Mouse (Mus musculus) CH12.LX (cell line): ENCODE results near the gene Hist1h2bc. TPM values are rescaled to one million over a fixed set of nuclear protein-coding genes. Genes with fewer than 3 reads are reported as not detected.

ENCODE experiments used
- DNase-seq: peaks from one replicate; pipeline ENCODE4 v3.0.0-alpha.2; 2013; ENCODE audit errors: extremely low read depth
- H3K27ac ChIP-seq: 2 replicates; pipeline ENCODE4 v1.5.1; 2012; ENCODE audit warnings: low read depth, mild to moderate bottlenecking, control low read depth, moderate library complexity; ENCODE audit not compliant: insufficient read depth
- H3K27me3 ChIP-seq: replicated peaks from 2 replicates; pipeline ENCODE3; 2012; ENCODE audit warnings: inconsistent platforms
- H3K36me3 ChIP-seq, 2 experiments: replicated peaks in 1 of 2; 2 replicates each; pipeline versions ENCODE3 to v1.6.1; 2012; ENCODE audit warnings: inconsistent platforms in 1 of 2, low read length in 1 of 2, mild to moderate bottlenecking in 1 of 2, mixed read lengths in 1 of 2, moderate library complexity in 1 of 2; ENCODE audit not compliant: control insufficient read depth in 1 of 2, insufficient read depth in 1 of 2
- H3K4me1 ChIP-seq, 2 experiments: 2 replicates each; pipeline ENCODE4 v1.6.1; 2012; ENCODE audit warnings: inconsistent platforms in 1 of 2, moderate library complexity in 1 of 2; ENCODE audit not compliant: insufficient read depth in 2 of 2, control insufficient read depth in 1 of 2
- H3K4me2 ChIP-seq: 2 replicates; pipeline ENCODE4 v1.6.1; 2012; ENCODE audit warnings: low read depth, mild to moderate bottlenecking, control low read depth; ENCODE audit not compliant: poor library complexity, insufficient read depth, severe bottlenecking
- H3K4me3 ChIP-seq, 3 experiments: fragments of 150-350 bp in 1 of 3; sonication (generic) in 1 of 3; replicated peaks in 1 of 3; 2 replicates each; pipeline versions ENCODE3 to v1.5.1; 2011 to 2012; ENCODE audit warnings: low read depth in 2 of 3, low read length in 2 of 3, mild to moderate bottlenecking in 2 of 3, moderate library complexity in 2 of 3, control low read depth in 1 of 3, improper control_type of control experiment in 1 of 3, inconsistent platforms in 1 of 3, mixed read lengths in 1 of 3; ENCODE audit not compliant: poor library complexity in 1 of 3
- H3K79me2 ChIP-seq: replicated peaks from 2 replicates; pipeline ENCODE4 v1.6.1; 2012; ENCODE audit warnings: mild to moderate bottlenecking, moderate library complexity; ENCODE audit not compliant: control insufficient read depth, poor library complexity, insufficient read depth, severe bottlenecking; ENCODE audit errors: extremely low read depth
- H3K9ac ChIP-seq: 2 replicates; pipeline ENCODE4 v1.6.1; 2012; ENCODE audit warnings: low read depth, mild to moderate bottlenecking, control low read depth, moderate library complexity; ENCODE audit not compliant: insufficient read depth
- H3K9me3 ChIP-seq: replicated peaks from 2 replicates; pipeline ENCODE3; 2012; ENCODE audit warnings: low read length, inconsistent platforms, mixed read lengths
- CHD1 ChIP-seq: IDR thresholded peaks from 2 replicates; pipeline ENCODE4 v1.6.1; 2012; ENCODE audit warnings: low read depth, low read length, improper control_type of control experiment, inconsistent platforms
- E2F4 ChIP-seq: IDR thresholded peaks from 2 replicates; pipeline ENCODE4 v1.6.1; 2011; ENCODE audit warnings: low read depth, low read length, improper control_type of control experiment; ENCODE audit not compliant: insufficient replicate concordance
- GABPA ChIP-seq: IDR thresholded peaks from 2 replicates; pipeline ENCODE4 v1.6.1; 2012; ENCODE audit warnings: low read depth, low read length, improper control_type of control experiment, inconsistent platforms; ENCODE audit not compliant: insufficient replicate concordance
- HCFC1 ChIP-seq: IDR thresholded peaks from 2 replicates; pipeline ENCODE4 v1.6.1; 2012; ENCODE audit warnings: low read depth, mild to moderate bottlenecking, inconsistent platforms, low read length, improper control_type of control experiment
- MAZ ChIP-seq: IDR thresholded peaks from 2 replicates; pipeline ENCODE4 v1.6.1; 2012; ENCODE audit warnings: low read depth, mild to moderate bottlenecking, inconsistent platforms, low read length, improper control_type of control experiment, moderate library complexity
- MEF2A ChIP-seq: IDR thresholded peaks from 2 replicates; pipeline ENCODE4 v1.6.1; 2014; ENCODE audit warnings: low read depth, mild to moderate bottlenecking, inconsistent platforms, low read length, improper control_type of control experiment, borderline replicate concordance
- MXI1 ChIP-seq: IDR thresholded peaks from 2 replicates; pipeline ENCODE4 v1.6.1; 2011; ENCODE audit warnings: mild to moderate bottlenecking, low read depth, low read length, improper control_type of control experiment
- NELFE ChIP-seq: IDR thresholded peaks from 2 replicates; pipeline ENCODE4 v1.6.1; 2011; ENCODE audit warnings: low read depth, low read length, improper control_type of control experiment
- PAX5 ChIP-seq: IDR thresholded peaks from 2 replicates; pipeline ENCODE4 v1.6.1; 2012; ENCODE audit warnings: low read length, inconsistent platforms, mixed read lengths
- USF1 ChIP-seq: IDR thresholded peaks from 2 replicates; pipeline ENCODE4 v1.6.1; 2014; ENCODE audit warnings: low read depth, mild to moderate bottlenecking, inconsistent platforms, low read length, improper control_type of control experiment
- ZKSCAN1 ChIP-seq: IDR thresholded peaks from 2 replicates; pipeline ENCODE4 v1.6.1; 2012; ENCODE audit warnings: low read depth, inconsistent platforms, low read length, improper control_type of control experiment, borderline replicate concordance
- dilution Hi-C: fragments of 300-500 bp; cut with MboI; formaldehyde crosslinking; loops from 2 replicates; pipeline ENCODE4 v1.14.3; 2020; ENCODE audit warnings: low sequenced_read_pairs; ENCODE audit not compliant: extremely low pct_unique_long_range_greater_than_20kb, extremely low pct_ligation_motif_present
- in situ Hi-C: fragments of 300-500 bp; cut with MboI; formaldehyde crosslinking; loops from 3 replicates; pipeline ENCODE4 v1.14.3; 2019; ENCODE audit warnings: low sequenced_read_pairs, low pct_ligation_motif_present, low pct_unique_long_range_greater_than_20kb, mixed read lengths
- polyA plus RNA-seq: library from polyadenylated mRNA; unstranded; fragments of >175 nt; gene quantifications from 2 replicates; pipeline ENCODE4 v1.2.1, GENCODE M21; 2012; ENCODE audit warnings: low read depth; ENCODE audit not compliant: insufficient read length
- total RNA-seq, 2 experiments: library from RNA; depleted of rRNA; stranded (reverse); fragments of 300-350 nt in 1 of 2; fragments of >200 nt in 1 of 2; gene quantifications; 2 replicates each; pipeline ENCODE4 v1.2.3; 2012 to 2014

The Hist1h2bc gene
- total and polyA plus RNA-seq, 3 experiments = 2.2 to 436 (median 17.4) TPM

GRCm38 (mm10) chr13:23740256-23740840 lies 56.3 kb downstream of the Hist1h2bc start:
- peaks cover 3 to 29% of the 10 kb centered on the region in 2 experiments; a peak in 3 of 4 replicates for H3K4me1 ChIP-seq
- no peaks in the 10 kb centered on the region for H3K36me3 ChIP-seq
- H3K79me2 ChIP-seq = no peaks in the 10 kb centered on the region
- peak overlapping the region; percentile 95 for H3K27ac ChIP-seq
- H3K4me2 ChIP-seq = peak overlapping the region; percentile 84
- in situ Hi-C loops = no loop called here
- no peaks in the 10 kb centered on the region for H3K9me3 ChIP-seq
- H3K27me3 ChIP-seq = no peaks in the 10 kb centered on the region
- H3K4me3 ChIP-seq = peak overlapping the region; percentile 54 to 74 (median 54)
- DNase-seq = no peak
- TF ChIP-seq HCFC1 = no peak
- peak; percentile 11; the same call in 1 of the 2 replicates for TF ChIP-seq NELFE
- dilution Hi-C loops = loop anchor here (10.0 kb wide), 1 partner anchor 46 kb away; the partner anchor contains the start of genes Hist1h1t and Hist1h4c
- H3K9ac ChIP-seq = peak overlapping the region; percentile 100

- peak overlapping the region; percentile 57; the same call in 1 of the 2 replicates for H3K27ac ChIP-seq
- H3K4me1 ChIP-seq = peaks cover 3 to 29% of the 10 kb centered on the region in 2 experiments; a peak in 3 of 4 replicates
- dilution Hi-C loops (loop anchor here (10.0 kb wide), 1 partner anchor 46 kb away; the partner anchor contains the start of genes Hist1h1t and Hist1h4c), in situ Hi-C loops (no loop called here)
- H3K9me3 ChIP-seq = no peaks in the 10 kb centered on the region
- H3K4me3 ChIP-seq = peak overlapping the region in 2 of 3 experiments; percentile 30 to 54
- TF ChIP-seq HCFC1 (0 out of 2 replicates have a peak, but pooled peaks have one; percentile 25), USF1 (no peak), GABPA (no peak), NELFE (no peak; the same call in 1 of the 2 replicates), CHD1 (peak; percentile 58; the same call in 1 of the 2 replicates), MXI1 (no peak), E2F4 (no peak), PAX5 (no peak), MAZ (0 out of 2 replicates have a peak, but pooled peaks have one; percentile 26)
- peak overlapping the region; percentile 100 for H3K9ac ChIP-seq
- H3K4me2 ChIP-seq = peak overlapping the region; percentile 84
- no peaks in the 10 kb centered on the region for H3K27me3 ChIP-seq
- H3K79me2 ChIP-seq = no peaks in the 10 kb centered on the region
- H3K36me3 ChIP-seq = no peaks in the 10 kb centered on the region
- peak; percentile 46 for DNase-seq
Observed at GRCm38 (mm10) chr13:23740910-23741309, 56.9 kb downstream of the Hist1h2bc start.

- Histone ChIP-seq H3K4me1 (peaks cover 3 to 29% of the 10 kb centered on the region in 2 experiments; a peak in 3 of 4 replicates), H3K79me2 (no peaks in the 10 kb centered on the region), H3K9me3 (no peaks in the 10 kb centered on the region), H3K4me2 (peak overlapping the region; percentile 71), H3K27me3 (no peaks in the 10 kb centered on the region), H3K27ac (0 out of 2 replicates have a peak overlapping the region, but pooled peaks have one; percentile 10), H3K4me3 (no peak overlapping the region), H3K9ac (peak overlapping the region; percentile 69), H3K36me3 (no peaks in the 10 kb centered on the region)
- DNase-seq = peak; percentile 40
- in situ Hi-C loops (no loop called here), dilution Hi-C loops (loop anchor here (10.0 kb wide), 1 partner anchor 47 kb away; the partner anchor contains the start of genes Hist1h1t and Hist1h4c)
- no peak for TF ChIP-seq ZKSCAN1
- TF ChIP-seq MEF2A = peak; percentile 49; the same call in 1 of the 2 replicates
Observed at GRCm38 (mm10) chr13:23742007-23742406, 58.0 kb downstream of the Hist1h2bc start.

Other genes with a start within 250 kb of the Hist1h2bc start
Only the 20 nearest of the 37 such genes appear.
- gene Hist1h2bf, start 110.0 kb upstream of the Hist1h2bc start, total RNA-seq (2012; rRNA removed) = 1,243 and 1,273 TPM in 2 replicates
- 28.3 and 50.8 TPM in 2 replicates for gene Hist1h2bf, start 110.0 kb upstream of the Hist1h2bc start, total RNA-seq (2014; rRNA removed)
- gene Hist1h2bf, start 110.0 kb upstream of the Hist1h2bc start, polyA plus RNA-seq = 1.7 TPM in 1 of 2 replicates, not detected in the other
- 744 and 796 TPM in 2 replicates for gene Hist1h2ad, start 109.8 kb upstream of the Hist1h2bc start, total RNA-seq (2012; rRNA removed)
- 9.1 and 13.2 TPM in 2 replicates for gene Hist1h2ad, start 109.8 kb upstream of the Hist1h2bc start, total RNA-seq (2014; rRNA removed)
- gene Hist1h2ad, start 109.8 kb upstream of the Hist1h2bc start, polyA plus RNA-seq = 0.53 TPM in 1 of 2 replicates, not detected in the other
- gene Hist1h3d, start 108.4 kb upstream of the Hist1h2bc start, total RNA-seq (2012; rRNA removed) = 164 and 182 TPM in 2 replicates
- gene Hist1h3d, start 108.4 kb upstream of the Hist1h2bc start, total RNA-seq (2014; rRNA removed) = 10.3 and 13.5 TPM in 2 replicates
- gene Hist1h3d, start 108.4 kb upstream of the Hist1h2bc start, polyA plus RNA-seq = 0.65 and 0.94 TPM in 2 replicates
- 1,558 and 1,831 TPM in 2 replicates for gene Hist1h4d, start 102.6 kb upstream of the Hist1h2bc start, total RNA-seq (2012; rRNA removed)
- gene Hist1h4d, start 102.6 kb upstream of the Hist1h2bc start, total RNA-seq (2014; rRNA removed) = 13.8 and 27.7 TPM in 2 replicates
- 2.4 and 6.7 TPM in 2 replicates for gene Hist1h4d, start 102.6 kb upstream of the Hist1h2bc start, polyA plus RNA-seq
- gene Hist1h2be, start 63.1 kb upstream of the Hist1h2bc start, total RNA-seq (2012; rRNA removed) = 268 and 282 TPM in 2 replicates
- gene Hist1h2be, start 63.1 kb upstream of the Hist1h2bc start, total RNA-seq (2014; rRNA removed) = 3.4 and 4.7 TPM in 2 replicates
- 0.57 and 0.70 TPM in 2 replicates for gene Hist1h2be, start 63.1 kb upstream of the Hist1h2bc start, polyA plus RNA-seq
- 486 and 504 TPM in 2 replicates for gene Hist1h1e, start 61.6 kb upstream of the Hist1h2bc start, total RNA-seq (2012; rRNA removed)
- 12.2 and 18.3 TPM in 2 replicates for gene Hist1h1e, start 61.6 kb upstream of the Hist1h2bc start, total RNA-seq (2014; rRNA removed)
- 1.5 and 1.9 TPM in 2 replicates for gene Hist1h1e, start 61.6 kb upstream of the Hist1h2bc start, polyA plus RNA-seq
- 114 and 122 TPM in 2 replicates for gene Hist1h2ac, start 251 bp upstream of the Hist1h2bc start, total RNA-seq (2012; rRNA removed)
- 0.96 and 0.97 TPM in 2 replicates for gene Hist1h2ac, start 251 bp upstream of the Hist1h2bc start, total RNA-seq (2014; rRNA removed)
- gene Hist1h2ac, start 251 bp upstream of the Hist1h2bc start, polyA plus RNA-seq = 0.14 TPM in 1 of 2 replicates, not detected in the other
- 0.38 and 0.76 TPM in 2 replicates for gene Hist1h1t, start 11.6 kb downstream of the Hist1h2bc start, total RNA-seq (2012; rRNA removed)
- gene Hist1h1t, start 11.6 kb downstream of the Hist1h2bc start, total RNA-seq (2014; rRNA removed) = not detected in 2 replicates
- not detected in 2 replicates for gene Hist1h1t, start 11.6 kb downstream of the Hist1h2bc start, polyA plus RNA-seq
- 1,176 and 1,374 TPM in 2 replicates for gene Hist1h4c, start 14.3 kb downstream of the Hist1h2bc start, total RNA-seq (2012; rRNA removed)
- 3.9 and 6.9 TPM in 2 replicates for gene Hist1h4c, start 14.3 kb downstream of the Hist1h2bc start, total RNA-seq (2014; rRNA removed)
- gene Hist1h4c, start 14.3 kb downstream of the Hist1h2bc start, polyA plus RNA-seq = 0.76 and 1.2 TPM in 2 replicates
- 0.08 and 0.50 TPM in 2 replicates for gene Hfe, start 26.7 kb downstream of the Hist1h2bc start, total RNA-seq (2012; rRNA removed)
- gene Hfe, start 26.7 kb downstream of the Hist1h2bc start, total RNA-seq (2014; rRNA removed) = 0.16 and 0.39 TPM in 2 replicates
- gene Hfe, start 26.7 kb downstream of the Hist1h2bc start, polyA plus RNA-seq = 0.67 and 1.0 TPM in 2 replicates
- 568 and 597 TPM in 2 replicates for gene Hist1h1c, start 54.6 kb downstream of the Hist1h2bc start, total RNA-seq (2012; rRNA removed)
- gene Hist1h1c, start 54.6 kb downstream of the Hist1h2bc start, total RNA-seq (2014; rRNA removed) = 22.8 and 26.1 TPM in 2 replicates
- 12.5 and 13.2 TPM in 2 replicates for gene Hist1h1c, start 54.6 kb downstream of the Hist1h2bc start, polyA plus RNA-seq
- 1,821 and 1,847 TPM in 2 replicates for gene Hist1h3c, start 61.4 kb downstream of the Hist1h2bc start, total RNA-seq (2012; rRNA removed)
- 57.5 and 73.1 TPM in 2 replicates for gene Hist1h3c, start 61.4 kb downstream of the Hist1h2bc start, total RNA-seq (2014; rRNA removed)
- gene Hist1h3c, start 61.4 kb downstream of the Hist1h2bc start, polyA plus RNA-seq = 5.5 and 7.3 TPM in 2 replicates
- 2,544 and 2,852 TPM in 2 replicates for gene Hist1h2bb, start 62.5 kb downstream of the Hist1h2bc start, total RNA-seq (2012; rRNA removed)
- gene Hist1h2bb, start 62.5 kb downstream of the Hist1h2bc start, total RNA-seq (2014; rRNA removed) = 34.5 and 54.6 TPM in 2 replicates
- 0.53 and 1.3 TPM in 2 replicates for gene Hist1h2bb, start 62.5 kb downstream of the Hist1h2bc start, polyA plus RNA-seq
- 1,936 and 2,243 TPM in 2 replicates for gene Hist1h2ab, start 66.9 kb downstream of the Hist1h2bc start, total RNA-seq (2012; rRNA removed)
- 24.9 and 32.6 TPM in 2 replicates for gene Hist1h2ab, start 66.9 kb downstream of the Hist1h2bc start, total RNA-seq (2014; rRNA removed)
- gene Hist1h2ab, start 66.9 kb downstream of the Hist1h2bc start, polyA plus RNA-seq = 2.9 TPM in 2 replicates
- 1,913 and 2,096 TPM in 2 replicates for gene Hist1h3b, start 68.1 kb downstream of the Hist1h2bc start, total RNA-seq (2012; rRNA removed)
- gene Hist1h3b, start 68.1 kb downstream of the Hist1h2bc start, total RNA-seq (2014; rRNA removed) = 28.9 and 44.0 TPM in 2 replicates
- gene Hist1h3b, start 68.1 kb downstream of the Hist1h2bc start, polyA plus RNA-seq = 5.4 and 5.5 TPM in 2 replicates
- gene Hist1h4b, start 72.8 kb downstream of the Hist1h2bc start, total RNA-seq (2012; rRNA removed) = 2,309 and 2,552 TPM in 2 replicates
- 14.3 and 24.8 TPM in 2 replicates for gene Hist1h4b, start 72.8 kb downstream of the Hist1h2bc start, total RNA-seq (2014; rRNA removed)
- 3.5 and 11.8 TPM in 2 replicates for gene Hist1h4b, start 72.8 kb downstream of the Hist1h2bc start, polyA plus RNA-seq
- 1,167 and 1,215 TPM in 2 replicates for gene Hist1h4a, start 77.0 kb downstream of the Hist1h2bc start, total RNA-seq (2012; rRNA removed)
- gene Hist1h4a, start 77.0 kb downstream of the Hist1h2bc start, total RNA-seq (2014; rRNA removed) = 14.2 and 18.4 TPM in 2 replicates
- 3.3 and 4.4 TPM in 2 replicates for gene Hist1h4a, start 77.0 kb downstream of the Hist1h2bc start, polyA plus RNA-seq
- 1,392 and 1,471 TPM in 2 replicates for gene Hist1h3a, start 78.2 kb downstream of the Hist1h2bc start, total RNA-seq (2012; rRNA removed)
- gene Hist1h3a, start 78.2 kb downstream of the Hist1h2bc start, total RNA-seq (2014; rRNA removed) = 60.5 and 78.5 TPM in 2 replicates
- 3.2 and 3.9 TPM in 2 replicates for gene Hist1h3a, start 78.2 kb downstream of the Hist1h2bc start, polyA plus RNA-seq
- 1,163 and 1,722 TPM in 2 replicates for gene Hist1h1a, start 79.5 kb downstream of the Hist1h2bc start, total RNA-seq (2012; rRNA removed)
- gene Hist1h1a, start 79.5 kb downstream of the Hist1h2bc start, total RNA-seq (2014; rRNA removed) = 22.2 and 30.9 TPM in 2 replicates
- 1.7 and 2.4 TPM in 2 replicates for gene Hist1h1a, start 79.5 kb downstream of the Hist1h2bc start, polyA plus RNA-seq
- gene Trim38, start 85.7 kb downstream of the Hist1h2bc start, total RNA-seq (2012; rRNA removed) = not detected in 2 replicates
- not detected in 2 replicates for gene Trim38, start 85.7 kb downstream of the Hist1h2bc start, total RNA-seq (2014; rRNA removed)
- gene Trim38, start 85.7 kb downstream of the Hist1h2bc start, polyA plus RNA-seq = 0.11 TPM in 1 of 2 replicates, not detected in the other